Mouse (Mus musculus) subcutaneous adipose tissue, adult 2 months (tissue): ENCODE results near the gene Ndufaf5. TPM values are rescaled to one million over a fixed set of nuclear protein-coding genes. Genes with fewer than 3 reads are reported as not detected.

Experiments
- polyA plus RNA-seq: library from polyadenylated mRNA; depleted of rRNA; stranded (reverse); fragments of >200 nt; gene quantifications from 2 replicates; pipeline ENCODE4 v1.2.3, GENCODE M21; 2012; ENCODE audit warnings: low replicate concordance; rRNA removed

Gene Ndufaf5
- 5.4 TPM in 2 replicates for polyA plus RNA-seq

GRCm38 (mm10) chr2:140170127-140170802 is at the start of gene Ndufaf5, which contains the start of gene Esf1:
TSS of gene Ndufaf5 (plus strand) at chr2:140170649.
TSS of gene Esf1 (minus strand) at chr2:140170564.

GRCm38 (mm10) chr2:140151743-140152142 is 18.7 kb upstream of the Ndufaf5 start, which contains the start of gene Gm17374:
TSS of gene Gm17374 (plus strand) at chr2:140152043.

Other genes with a start within 250 kb of the Ndufaf5 start
- 2.8 and 4.1 TPM in 2 replicates for gene Tasp1, start 103.8 kb upstream of the Ndufaf5 start, polyA plus RNA-seq
- not detected in 2 replicates for gene Gm17374, start 18.6 kb upstream of the Ndufaf5 start, polyA plus RNA-seq
- 0.73 and 1.4 TPM in 2 replicates for gene Esf1, start 85 bp upstream of the Ndufaf5 start, polyA plus RNA-seq
- gene Sel1l2, start 219.1 kb downstream of the Ndufaf5 start, polyA plus RNA-seq, result not detected in 2 replicates
- 2.1 and 3.5 TPM in 2 replicates for gene Macrod2, start 224.7 kb downstream of the Ndufaf5 start, polyA plus RNA-seq